Mouse (Mus musculus) urinary bladder, postnatal 25 days (tissue): Measurements from ENCODE around the gene Kif6.

ENCODE experiments used
- DNase-seq: peaks from one replicate; pipeline ENCODE4 v3.0.0; 2022; ENCODE audit warnings: low spot score

Gene Kif6

GRCm38 (mm10) chr17:49788187-49788974 is 173.4 kb downstream of the Kif6 start:
- no peak for DNase-seq

DNA sequence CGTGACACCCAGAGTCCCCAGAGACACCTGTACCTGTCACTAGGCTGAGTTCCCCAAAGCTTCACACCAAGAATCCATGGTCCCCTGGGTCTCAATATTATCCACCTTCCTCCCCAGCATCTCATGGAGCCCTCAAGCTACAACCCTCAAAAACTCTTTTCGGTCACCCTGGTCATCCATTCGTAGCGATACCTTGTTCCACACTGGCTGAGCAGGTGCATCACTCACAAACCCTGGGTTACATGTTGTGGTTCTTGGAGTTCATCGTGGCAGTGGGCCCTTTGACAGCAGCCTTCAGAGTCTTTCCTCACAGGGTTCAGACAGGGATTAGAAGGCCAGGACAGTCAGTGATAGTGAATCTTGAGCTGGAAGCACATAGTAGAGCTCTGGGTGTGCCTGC is 176.6 kb downstream of the Kif6 start:
- DNase-seq, result no peak

GRCm38 (mm10) chr17:49792217-49792743 is 177.3 kb downstream of the Kif6 start:
- DNase-seq, result no peak

DNA sequence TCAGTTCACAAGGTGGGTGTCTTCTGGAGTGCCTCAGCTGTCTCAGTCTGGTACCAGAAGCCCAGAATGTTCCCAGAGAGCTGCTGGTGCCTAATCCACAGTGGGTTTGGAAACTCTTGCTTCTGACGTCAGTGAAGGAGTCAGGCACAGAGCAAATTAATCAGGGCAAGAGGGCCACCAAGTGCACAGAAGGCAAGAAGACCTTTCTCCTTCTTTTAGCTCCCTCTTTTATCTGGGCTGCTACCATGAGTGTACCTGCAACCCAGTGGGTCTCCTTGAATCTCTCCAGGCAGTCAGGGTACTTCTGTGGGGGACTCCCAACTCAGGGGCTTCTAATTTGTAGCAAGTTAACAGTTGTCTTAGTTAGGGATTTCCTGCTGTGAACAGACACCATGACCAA is 178.0 kb downstream of the Kif6 start:
- no peak for DNase-seq

DNA sequence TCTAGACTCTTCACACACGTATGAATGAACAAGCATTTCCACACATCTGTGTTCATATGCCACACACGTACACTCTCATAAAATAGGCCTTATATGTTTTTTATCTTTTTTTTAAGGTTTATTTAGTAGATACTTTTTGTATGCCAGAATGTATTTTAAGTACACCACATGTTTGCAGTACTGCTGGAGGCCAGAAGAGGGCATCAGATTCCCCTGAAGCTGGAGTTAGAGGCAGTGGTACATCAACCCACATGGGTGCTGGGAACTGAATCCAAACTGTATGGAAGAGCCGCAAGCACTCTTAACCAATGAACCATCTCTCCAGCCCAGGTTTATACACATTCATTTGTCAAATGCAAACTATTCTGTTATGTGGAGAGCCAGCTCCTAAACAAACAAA is 179.0 kb downstream of the Kif6 start:
- no peak for DNase-seq

DNA sequence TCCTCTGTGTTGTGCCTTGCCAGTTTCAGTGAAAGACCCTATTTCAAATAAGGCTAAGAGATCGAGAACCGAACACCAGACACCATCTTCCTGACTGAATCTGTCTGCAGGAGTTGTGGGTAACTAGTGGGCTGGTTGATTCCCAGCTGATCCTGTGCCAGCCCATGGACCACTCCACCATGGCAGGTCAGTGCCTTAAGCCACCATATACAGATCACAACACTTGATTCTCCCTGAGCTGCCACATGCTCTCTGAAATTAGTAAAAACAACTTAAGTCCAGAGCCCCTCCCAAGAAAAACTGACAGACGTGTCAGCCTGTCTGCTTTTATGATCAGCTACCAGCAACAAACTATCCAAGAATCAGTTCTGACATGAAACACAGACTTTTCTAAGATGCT is 180.3 kb downstream of the Kif6 start:
- no peak for DNase-seq

- no peak for DNase-seq
Observed at GRCm38 (mm10) chr17:49796116-49796515, 181.2 kb downstream of the Kif6 start.

- DNase-seq, result no peak
Observed at GRCm38 (mm10) chr17:49799168-49799567, 184.2 kb downstream of the Kif6 start.

GRCm38 (mm10) chr17:49800157-49800556 is 185.2 kb downstream of the Kif6 start:
- no peak for DNase-seq

DNA sequence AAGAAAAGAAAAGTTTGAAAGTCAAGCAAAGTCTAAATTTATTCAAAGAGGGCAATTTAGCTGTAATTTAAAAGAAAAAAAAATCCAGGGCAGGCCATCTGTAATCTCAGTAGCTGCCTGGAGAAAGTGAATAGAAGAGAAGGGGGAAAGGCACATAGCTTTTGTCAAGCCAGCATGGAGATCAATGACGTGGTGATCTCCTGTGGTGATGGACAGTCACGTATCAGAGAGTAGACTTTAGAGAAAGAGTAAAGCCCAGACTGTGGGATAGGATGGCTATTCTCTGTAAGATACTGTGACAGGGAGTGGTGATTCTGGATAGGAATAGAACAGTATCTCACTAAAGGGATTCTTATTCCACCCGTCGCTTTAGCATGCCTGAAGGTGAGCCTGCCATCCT is 192.5 kb downstream of the Kif6 start:
- DNase-seq, result no peak

GRCm38 (mm10) chr17:49808712-49809343 is 193.9 kb downstream of the Kif6 start:
- DNase-seq, result no peak

- no peak for DNase-seq
Observed at GRCm38 (mm10) chr17:49813893-49814640, 199.1 kb downstream of the Kif6 start.

GRCm38 (mm10) chr17:49816067-49816565 is 201.2 kb downstream of the Kif6 start:
- no peak for DNase-seq

GRCm38 (mm10) chr17:49816703-49817102 is 201.8 kb downstream of the Kif6 start:
- DNase-seq, result no peak

DNA sequence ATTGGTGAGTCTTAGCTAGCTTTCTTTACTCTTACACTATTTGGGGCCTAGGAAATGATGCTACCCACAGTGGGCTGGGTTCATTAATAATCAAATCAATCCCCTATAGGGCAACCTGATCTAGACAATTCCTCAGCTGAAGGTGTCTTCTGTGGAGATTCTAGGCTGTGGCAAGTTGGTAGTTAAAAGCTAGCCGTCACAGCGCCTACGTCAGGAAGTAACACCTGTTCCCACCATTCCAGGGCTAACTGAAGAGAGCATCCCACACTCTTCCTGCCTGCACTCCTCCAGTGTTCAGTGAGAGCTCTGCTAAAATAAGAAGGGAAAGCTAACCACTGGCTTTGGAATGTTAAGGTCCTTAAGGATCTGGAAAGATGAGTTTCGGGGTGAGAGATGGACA is 205.3 kb downstream of the Kif6 start:
- no peak for DNase-seq

GRCm38 (mm10) chr17:49824142-49824840 is 209.4 kb downstream of the Kif6 start:
- DNase-seq, result no peak

DNA sequence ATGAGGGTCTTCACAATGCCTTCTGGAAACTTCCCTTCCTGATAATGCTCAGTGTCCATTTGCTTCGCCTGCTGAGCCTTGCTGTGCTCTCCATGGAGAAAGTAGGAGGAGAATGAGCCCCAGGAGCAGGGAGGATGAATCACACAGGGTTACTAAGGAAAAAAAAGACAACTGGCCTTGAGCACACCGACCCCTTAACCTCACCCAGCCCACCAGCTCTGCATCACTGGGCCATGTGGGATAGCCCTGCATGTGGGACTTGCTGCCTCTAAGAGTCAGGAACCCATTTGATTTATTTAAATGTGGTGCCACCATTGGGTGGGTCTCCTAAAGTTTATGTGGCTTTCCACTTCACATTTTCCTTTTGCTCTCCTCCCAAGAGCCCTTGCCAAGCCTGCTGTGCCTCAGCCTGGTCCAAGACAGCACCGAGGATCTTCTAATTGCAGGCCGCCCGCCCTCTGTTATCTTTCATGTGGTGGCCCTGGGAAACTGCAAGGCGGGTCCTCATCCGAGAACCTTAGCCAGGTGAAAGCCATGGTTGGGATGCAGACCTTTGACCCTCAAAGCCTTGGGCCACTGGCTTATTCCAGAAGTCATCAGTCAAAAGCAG is 210.0 kb downstream of the Kif6 start:
- no peak for DNase-seq

GRCm38 (mm10) chr17:49825831-49826230 is 210.9 kb downstream of the Kif6 start:
- DNase-seq, result no peak

- DNase-seq, result no peak
Observed at GRCm38 (mm10) chr17:49831745-49832144, 216.8 kb downstream of the Kif6 start.

DNA sequence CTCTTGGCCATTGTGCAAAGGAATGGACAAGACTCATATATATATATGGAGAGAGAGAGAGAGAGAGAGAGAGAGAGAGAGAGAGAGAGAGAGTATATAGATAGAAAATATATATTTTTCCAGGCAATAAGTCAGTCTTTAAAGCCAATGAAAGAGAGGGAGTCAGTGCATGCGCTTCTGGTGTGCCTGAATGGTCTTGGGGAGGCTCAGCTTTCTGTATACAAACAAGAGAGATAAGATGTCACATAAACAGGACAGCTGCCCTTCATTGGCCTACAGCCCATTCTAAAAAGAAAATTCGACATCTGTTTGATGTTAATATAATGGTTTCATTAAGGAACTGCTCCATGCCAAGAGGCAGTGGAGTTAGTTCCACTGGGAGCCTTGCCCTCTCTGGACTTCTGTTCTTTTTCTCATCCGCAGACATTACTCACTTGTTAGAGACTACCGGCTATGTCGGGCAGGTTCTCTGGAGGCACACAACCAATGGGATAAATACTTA is 219.2 kb downstream of the Kif6 start:
- no peak for DNase-seq

DNA sequence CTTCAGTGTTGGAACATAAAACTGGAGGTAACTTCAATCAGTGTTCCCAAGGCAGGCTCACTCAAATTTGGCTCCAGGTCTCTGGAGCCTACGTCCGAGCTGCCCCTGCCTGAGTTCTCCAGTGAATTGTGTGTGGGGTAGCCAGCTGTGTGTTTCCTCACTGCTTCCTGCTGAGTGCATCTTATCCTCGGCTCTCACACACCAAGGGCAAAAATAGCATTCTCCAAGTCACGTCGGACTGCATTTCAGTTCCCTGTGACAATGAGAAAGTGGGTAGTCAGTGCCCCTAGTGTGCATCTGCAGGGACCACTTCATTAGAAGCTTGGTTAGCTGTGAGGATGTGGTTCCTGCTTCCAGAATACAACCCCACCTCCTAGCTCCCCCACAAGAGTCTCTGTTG is 222.5 kb downstream of the Kif6 start:
- no peak for DNase-seq
